Mouse (Mus musculus) layer of hippocampus, adult 2 months (tissue): ENCODE results near the gene Adcy6. TPM values are rescaled to one million over a fixed set of nuclear protein-coding genes. Genes with fewer than 3 reads are reported as not detected.

Experiments used
- DNase-seq, 2 experiments: peaks; one replicate each; pipeline ENCODE4 v3.0.0; 2022; ENCODE audit warnings: low spot score in 2 of 2
- H3K27ac ChIP-seq: fragments of 200-600 bp; 2 replicates; pipeline ENCODE4 v1.8.1; 2022
- H3K4me3 ChIP-seq: fragments of 200-600 bp; 2 replicates; pipeline ENCODE4 v1.8.1; 2022; ENCODE audit warnings: mild to moderate bottlenecking
- CTCF ChIP-seq: fragments of 200-600 bp; conservative IDR thresholded peaks from 2 replicates; pipeline ENCODE4 v1.8.1; 2022; ENCODE audit warnings: antibody characterized with exemption, mild to moderate bottlenecking, moderate library complexity
- total RNA-seq, 2 experiments: library from RNA; stranded (reverse); gene quantifications; 2 replicates each; pipeline ENCODE4 v1.2.3; 2021

The Adcy6 gene
- total RNA-seq, 2 experiments from 2014 or later = 49.6 to 52.4 TPM

DNA sequence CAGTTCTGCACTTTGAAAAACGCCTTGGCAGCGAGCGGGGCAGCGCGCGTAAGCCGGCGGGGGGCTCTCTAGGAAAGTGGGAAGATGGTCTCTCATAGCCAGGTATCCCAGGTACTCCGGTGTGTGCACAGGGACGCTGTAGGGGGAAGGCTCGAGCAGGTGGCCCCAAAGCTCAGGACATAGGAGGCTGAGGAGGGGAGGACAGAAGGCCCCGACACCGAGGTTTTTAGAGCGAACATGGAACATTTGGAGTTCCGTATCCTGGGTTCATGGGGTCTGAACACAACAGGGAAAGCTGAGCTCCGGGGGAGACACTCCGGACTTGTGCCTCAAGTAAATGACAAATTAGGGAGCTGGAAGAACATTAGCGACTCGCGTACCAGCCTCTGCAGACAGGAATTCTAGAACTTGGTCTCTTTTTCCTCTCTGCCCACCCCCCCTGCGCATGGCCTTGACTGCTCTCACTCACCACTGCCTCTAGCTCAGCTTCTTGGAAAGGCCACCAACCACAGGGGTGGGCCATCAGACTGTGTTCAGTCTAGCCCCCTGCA lies 25.5 kb upstream of the Adcy6 start:
- TF ChIP-seq CTCF = no peak
- H3K4me3 ChIP-seq = peak overlapping the region; percentile 67
- no peak for DNase-seq
- H3K27ac ChIP-seq = peak overlapping the region; percentile 84

DNA sequence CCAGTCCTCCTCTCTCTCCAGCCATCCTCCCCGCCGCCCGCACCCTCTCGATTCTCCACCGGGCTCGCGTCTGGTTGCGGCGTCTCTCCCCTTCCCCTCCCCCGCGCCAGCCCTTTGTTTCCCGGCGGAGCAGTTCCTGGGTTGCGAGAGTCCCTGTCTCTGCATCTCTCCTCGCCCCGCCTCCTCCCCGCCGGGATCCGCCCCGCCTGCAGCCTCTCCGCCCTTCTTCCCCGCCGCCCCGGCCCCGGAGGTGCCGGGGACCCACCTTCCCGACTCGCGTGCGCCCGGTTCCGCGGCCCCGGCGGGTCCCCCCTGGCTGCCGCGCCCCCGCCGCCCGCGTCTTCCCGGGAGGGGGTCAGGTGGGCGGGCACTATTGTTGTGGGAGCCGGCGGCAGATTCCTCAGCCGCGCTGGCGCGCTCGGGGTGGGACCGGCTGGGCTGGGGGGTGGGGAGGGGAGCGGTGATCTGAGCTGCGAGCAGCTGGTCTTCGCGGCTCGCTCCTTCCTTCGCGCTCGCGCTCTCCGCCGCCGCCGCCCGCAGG lies 24.7 kb upstream of the Adcy6 start:
- Histone ChIP-seq H3K27ac (peak overlapping the region; percentile 84), H3K4me3 (peak overlapping the region; percentile 67)
- no peak for TF ChIP-seq CTCF
- peak; percentile 74 to 85 for DNase-seq

DNA sequence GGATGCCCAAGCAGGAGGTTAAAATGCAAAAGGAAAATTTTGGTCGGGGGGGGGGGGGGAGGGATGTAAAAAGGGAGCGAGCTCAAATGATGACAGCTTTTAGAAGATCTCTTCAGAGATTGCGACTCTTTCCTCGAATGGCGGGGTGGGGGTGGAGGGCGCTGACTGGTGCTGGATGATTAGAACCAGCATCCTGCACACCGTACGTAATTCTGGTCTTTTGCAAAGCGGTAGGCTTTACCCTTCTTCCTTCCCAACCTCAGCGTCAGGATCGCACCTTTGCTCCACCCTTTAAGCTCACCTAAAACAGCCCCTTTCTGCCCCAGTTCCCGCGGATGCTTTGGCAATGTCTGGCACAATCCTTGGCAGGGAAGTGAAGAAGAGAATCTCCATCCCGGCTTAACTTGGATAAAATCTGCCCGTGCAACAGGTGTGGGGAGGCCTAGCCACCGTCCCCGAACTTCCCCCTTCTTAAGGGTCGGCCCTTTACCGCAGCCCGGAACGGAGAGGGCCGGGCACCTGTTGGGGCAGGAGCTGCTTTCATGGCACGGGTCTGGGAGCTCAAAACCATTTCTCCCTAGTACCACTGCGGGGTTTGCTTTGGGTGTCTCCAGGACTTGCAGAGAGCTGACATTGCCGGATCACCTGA lies 24.1 kb upstream of the Adcy6 start:
- peak overlapping the region; percentile 84 for H3K27ac ChIP-seq
- TF ChIP-seq CTCF = no peak
- peak overlapping the region; percentile 67 for H3K4me3 ChIP-seq
- DNase-seq = no peak

DNA sequence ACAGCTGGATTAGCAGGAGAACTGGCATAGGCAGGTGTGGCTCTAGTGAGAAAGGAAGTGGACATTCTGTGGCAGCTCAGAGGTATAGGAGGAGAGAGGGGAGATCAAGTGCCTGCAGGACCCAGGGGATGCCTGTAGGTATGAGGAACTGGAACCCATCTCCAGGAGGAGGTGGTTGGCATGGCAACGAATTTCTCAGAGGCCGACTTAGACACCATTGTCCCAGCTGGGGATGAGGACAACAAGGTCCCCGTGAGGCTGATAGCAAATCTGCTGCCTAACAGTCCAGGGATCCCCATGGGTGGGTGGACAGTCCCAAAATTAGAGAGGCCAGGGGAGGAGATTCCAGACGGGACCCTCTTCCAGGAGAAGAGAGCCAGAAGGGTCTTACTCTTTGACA lies 23.0 kb upstream of the Adcy6 start:
- no peak for DNase-seq
- no peak for TF ChIP-seq CTCF
- no peak overlapping the region for H3K27ac ChIP-seq
- peak overlapping the region; percentile 53; the same call in 1 of the 2 replicates for H3K4me3 ChIP-seq

DNA sequence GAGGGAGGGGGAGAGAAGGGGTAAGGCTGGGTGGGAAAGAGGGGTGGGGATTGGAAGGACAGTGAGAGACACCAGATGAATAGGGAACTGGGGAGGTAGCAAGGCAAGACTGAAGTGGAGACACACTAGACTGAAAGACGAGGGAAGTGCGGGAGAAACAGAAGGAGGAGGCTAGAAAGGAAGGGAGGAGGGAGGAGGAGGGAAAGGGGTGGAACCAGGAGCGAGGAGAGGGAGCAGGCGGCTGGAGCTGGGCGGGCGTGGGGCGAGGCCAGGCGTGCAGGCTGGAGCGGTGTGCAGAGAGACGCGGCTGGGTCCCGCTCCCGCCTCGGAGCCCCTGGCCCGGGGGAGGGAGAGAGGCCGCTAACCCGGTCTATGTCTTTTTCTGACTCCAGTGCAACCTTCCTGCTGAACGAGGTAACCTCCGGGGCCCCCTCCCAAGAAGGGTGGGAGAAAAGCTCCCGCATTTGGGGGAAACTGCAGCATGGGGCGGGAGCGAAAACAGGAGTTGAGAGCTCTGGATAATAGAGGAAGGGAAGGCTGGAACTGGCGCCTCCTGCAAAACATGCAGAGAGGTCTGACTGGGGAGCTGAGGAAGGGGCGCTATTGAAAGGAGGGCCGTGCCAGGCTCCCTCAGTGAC lies 22.4 kb upstream of the Adcy6 start:
- DNase-seq = peak in 1 of 2 experiments; percentile 65
- Histone ChIP-seq H3K4me3 (peak overlapping the region; percentile 53), H3K27ac (no peak overlapping the region)
- no peak for TF ChIP-seq CTCF

DNA sequence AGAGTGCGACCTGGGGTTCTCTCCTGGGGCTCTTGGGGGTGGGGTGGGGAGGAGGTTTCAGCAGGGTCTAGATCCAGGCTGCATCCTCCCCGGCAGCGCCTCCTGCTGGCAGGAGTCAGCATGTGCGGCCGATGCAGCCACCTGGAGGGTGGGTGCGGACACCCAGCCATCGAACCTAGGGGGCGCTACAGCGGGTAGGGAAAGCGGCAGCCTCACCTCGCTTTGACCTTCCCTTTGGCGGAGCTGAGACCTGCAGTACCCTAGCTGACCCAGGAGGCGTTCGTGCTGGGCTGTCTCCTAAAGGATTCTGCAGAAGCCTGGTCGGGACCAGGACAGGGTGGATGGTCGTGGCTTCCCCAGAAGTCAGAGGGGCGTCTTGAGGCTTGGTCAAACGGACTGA lies 21.6 kb upstream of the Adcy6 start:
- H3K4me3 ChIP-seq = no peak overlapping the region; the same call in 1 of the 2 replicates
- peak; percentile 99 for TF ChIP-seq CTCF
- H3K27ac ChIP-seq = no peak overlapping the region
- DNase-seq = peak in 1 of 2 experiments; percentile 78

DNA sequence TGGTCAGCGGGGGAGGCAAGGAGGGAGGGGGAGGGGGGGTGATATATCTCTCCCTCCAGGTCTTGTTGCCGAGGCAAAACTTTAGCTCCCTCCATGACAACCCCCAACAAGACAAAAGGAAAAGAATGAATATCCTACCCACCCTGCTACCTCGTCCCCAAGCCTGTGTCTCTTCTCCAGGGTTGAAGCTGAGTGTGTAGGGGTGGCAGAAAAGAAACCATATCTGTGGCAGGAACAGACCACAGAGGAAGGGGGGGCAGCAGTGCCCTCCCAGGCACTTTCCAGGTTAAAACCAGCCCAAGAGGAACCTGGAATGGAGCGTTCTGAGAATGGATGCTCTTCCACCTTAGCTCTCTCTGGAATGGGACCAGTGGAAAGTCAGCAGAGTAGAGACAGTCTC lies 20.7 kb upstream of the Adcy6 start, which contains the start of gene Cacnb3:
TSS of gene Cacnb3 (plus strand) at position 301 of the 400 bp plus-strand sequence.
- no peak for TF ChIP-seq CTCF
- H3K27ac ChIP-seq = no peak within 1 kb of the TSS
- DNase-seq = no peak
- H3K4me3 ChIP-seq = no peak within 1 kb of the TSS

DNA sequence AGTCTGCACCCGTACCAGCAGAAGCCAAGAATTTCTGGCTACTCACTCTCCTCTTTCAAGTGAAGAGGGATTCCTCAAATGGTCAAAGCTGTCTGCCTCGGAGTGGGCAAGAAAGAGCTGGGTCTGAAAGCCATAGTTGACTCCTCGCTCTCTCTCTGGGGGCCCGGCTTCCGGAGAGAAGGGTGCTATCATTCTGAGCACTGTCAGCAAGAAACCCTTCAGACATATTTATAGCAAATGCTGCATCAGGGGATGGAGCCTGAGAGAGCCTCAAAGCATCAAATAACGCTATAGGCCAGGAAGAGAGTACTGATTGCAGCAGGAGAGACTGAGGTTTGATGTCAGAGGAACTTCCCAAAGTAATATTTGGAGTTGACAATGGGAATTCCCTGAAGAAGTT lies 19.6 kb upstream of the Adcy6 start:
- Histone ChIP-seq H3K4me3 (no peak overlapping the region), H3K27ac (no peak overlapping the region)
- TF ChIP-seq CTCF = no peak
- no peak for DNase-seq

DNA sequence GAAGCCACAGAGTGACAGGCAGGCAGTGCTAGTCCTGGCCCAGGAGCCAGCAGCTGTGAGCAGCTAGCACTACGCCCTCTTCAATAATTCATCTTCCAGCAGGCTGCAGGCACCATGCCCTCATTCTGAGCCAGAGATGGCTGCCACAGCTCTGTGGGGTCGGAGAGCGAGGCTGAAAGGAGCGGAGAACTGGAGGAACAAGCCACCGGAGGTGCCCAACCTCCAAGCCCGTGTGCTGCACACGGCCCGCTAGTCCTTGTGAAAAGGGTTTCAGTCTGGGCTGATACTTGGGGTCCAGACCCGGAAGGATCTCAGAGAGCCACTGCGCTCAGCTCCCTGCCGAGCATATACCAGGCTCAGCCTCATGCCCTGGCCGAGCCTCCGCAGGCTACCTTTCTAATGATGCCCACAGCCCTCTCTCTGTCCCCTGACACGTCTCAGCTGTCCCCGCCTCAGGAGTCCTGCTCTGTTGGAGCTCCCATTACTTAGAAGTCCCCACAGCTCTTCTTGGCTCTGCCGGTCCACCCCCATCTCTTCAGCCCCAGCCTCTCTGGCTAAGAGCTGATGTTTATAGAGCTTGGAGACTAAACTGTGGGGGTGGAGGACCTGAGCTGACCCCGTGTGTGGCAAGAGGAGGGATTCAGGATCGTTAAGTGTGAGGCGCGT lies 18.8 kb upstream of the Adcy6 start:
- no peak for TF ChIP-seq CTCF
- DNase-seq = no peak
- peak overlapping the region; percentile 32; the same call in 1 of the 2 replicates for H3K4me3 ChIP-seq
- peak overlapping the region; percentile 19; the same call in 1 of the 2 replicates for H3K27ac ChIP-seq

DNA sequence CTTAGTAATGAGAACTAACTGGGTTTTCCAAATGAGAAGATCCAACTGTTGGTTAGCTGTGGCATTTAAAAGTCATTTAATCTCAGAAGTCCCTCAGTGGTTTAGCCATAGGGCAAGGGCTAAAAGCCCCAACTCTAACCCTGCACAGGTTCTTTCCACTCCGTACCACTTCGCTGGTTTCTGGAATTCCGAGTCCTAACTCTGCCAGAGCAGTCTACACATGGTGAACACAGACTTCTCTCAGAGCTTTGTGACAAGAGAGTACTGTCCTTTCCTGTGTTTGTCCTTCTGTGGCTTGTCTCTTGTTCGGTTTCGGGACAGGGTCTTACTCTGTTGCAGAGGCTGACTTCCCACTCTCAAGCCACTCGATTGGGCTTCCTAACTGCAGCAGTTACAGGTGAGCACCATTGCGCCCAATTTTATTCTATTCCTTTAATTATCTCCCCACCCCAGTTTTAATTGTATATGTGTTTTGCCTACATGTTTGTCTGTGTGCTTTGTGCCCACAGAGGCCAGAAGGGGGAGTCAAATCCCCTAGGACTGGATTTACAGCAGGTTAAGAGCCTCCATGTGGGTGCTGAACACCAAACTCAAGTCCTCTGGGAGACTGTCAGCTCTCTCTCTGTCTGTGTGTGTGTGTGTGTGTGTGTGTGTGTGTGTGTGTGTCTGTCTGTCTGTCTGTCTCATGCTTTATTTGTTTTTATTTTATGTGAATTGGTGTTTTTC lies 16.8 kb upstream of the Adcy6 start:
- no peak for DNase-seq
- no peak overlapping the region for H3K4me3 ChIP-seq
- no peak for TF ChIP-seq CTCF
- H3K27ac ChIP-seq = no peak overlapping the region

DNA sequence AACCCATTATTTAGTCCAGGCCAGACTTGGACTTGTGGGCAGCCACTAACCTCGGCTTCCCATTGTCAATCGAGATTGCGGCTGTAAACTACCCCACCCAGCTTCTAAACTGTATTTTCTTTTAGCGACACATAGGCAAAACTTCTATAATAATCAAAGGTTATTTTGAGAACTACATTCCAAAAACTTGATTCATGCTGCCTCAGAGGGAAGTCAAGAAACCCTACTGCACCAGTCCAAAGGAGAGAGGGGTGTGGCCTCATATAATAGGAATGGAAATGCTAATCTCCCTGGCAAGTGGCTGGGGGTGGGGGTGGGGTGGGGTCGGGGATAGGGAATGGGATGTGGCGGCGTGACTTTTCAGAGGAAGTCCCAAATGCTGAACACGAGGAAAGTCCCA lies 16.2 kb upstream of the Adcy6 start:
- no peak for DNase-seq
- no peak for TF ChIP-seq CTCF
- H3K27ac ChIP-seq = no peak overlapping the region
- no peak overlapping the region for H3K4me3 ChIP-seq

DNA sequence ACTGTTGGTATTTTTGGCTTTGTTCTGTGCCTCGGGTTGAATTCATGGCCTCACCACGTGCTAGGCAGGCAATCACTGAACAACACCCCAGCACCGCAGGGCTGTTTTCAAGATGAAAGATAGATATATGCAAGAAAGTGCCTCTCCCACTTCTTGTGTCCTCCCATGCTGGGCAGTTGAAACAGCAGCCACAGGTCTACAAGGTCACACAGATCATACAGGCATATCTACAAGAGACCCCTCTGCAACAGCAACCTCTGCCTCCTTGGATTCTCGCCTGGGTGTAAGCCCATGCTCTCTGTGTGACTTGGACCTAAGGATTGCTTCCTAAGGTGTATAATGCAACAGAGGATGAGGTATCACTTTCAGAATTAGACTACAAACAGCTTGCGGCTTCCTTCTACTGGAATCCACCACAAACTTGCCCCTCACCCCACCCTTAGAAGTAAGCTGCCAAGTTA lies 13.5 kb upstream of the Adcy6 start:
- H3K4me3 ChIP-seq = no peak overlapping the region
- TF ChIP-seq CTCF = no peak
- H3K27ac ChIP-seq = no peak overlapping the region
- no peak for DNase-seq
